Mouse (Mus musculus): Measurements from ENCODE around the gene Zfp652.

The Zfp652 gene

GRCm38 (mm10) chr11:95809603-95810002, 97.1 kb downstream of the Zfp652 start:
- no peak for DNase-seq (ENCODE audit: low spot score)

GRCm38 (mm10) chr11:95810828-95811227, 98.4 kb downstream of the Zfp652 start:
- DNase-seq (ENCODE audit: low spot score) = no peak

- DNase-seq (ENCODE audit: low spot score) = no peak
Measured at GRCm38 (mm10) chr11:95811741-95812140, 99.3 kb downstream of the Zfp652 start.

GRCm38 (mm10) chr11:95812224-95812623, 99.8 kb downstream of the Zfp652 start:
- no peak for DNase-seq (ENCODE audit: low spot score)

GRCm38 (mm10) chr11:95814101-95814500, 101.6 kb downstream of the Zfp652 start:
- no peak for DNase-seq (ENCODE audit: low spot score)

- DNase-seq (ENCODE audit: low spot score) = no peak
Measured at GRCm38 (mm10) chr11:95814857-95815256, 102.4 kb downstream of the Zfp652 start.

GRCm38 (mm10) chr11:95815412-95815811, 102.9 kb downstream of the Zfp652 start:
- DNase-seq (ENCODE audit: low spot score) = no peak

- no peak for DNase-seq (ENCODE audit: low spot score)
Measured at GRCm38 (mm10) chr11:95819138-95819537, 106.7 kb downstream of the Zfp652 start.

- DNase-seq (ENCODE audit: low spot score) = no peak
Measured at GRCm38 (mm10) chr11:95821511-95821910, 109.0 kb downstream of the Zfp652 start.

GRCm38 (mm10) chr11:95822437-95822836, 110.0 kb downstream of the Zfp652 start:
- DNase-seq (ENCODE audit: low spot score) = no peak

GRCm38 (mm10) chr11:95824071-95824876, 111.8 kb downstream of the Zfp652 start, which contains the start of gene Phospho1:
Gene Phospho1 (plus strand): TSS chr11:95824499.
- peak; percentile 87 for DNase-seq (ENCODE audit: low spot score)

GRCm38 (mm10) chr11:95824877-95825243, 112.4 kb downstream of the Zfp652 start:
- DNase-seq (ENCODE audit: low spot score) = no peak

GRCm38 (mm10) chr11:95825625-95826024, 113.2 kb downstream of the Zfp652 start:
- no peak for DNase-seq (ENCODE audit: low spot score)

- DNase-seq (ENCODE audit: low spot score) = no peak
Measured at GRCm38 (mm10) chr11:95826317-95827167, 114.1 kb downstream of the Zfp652 start.

- no peak for DNase-seq (ENCODE audit: low spot score)
Measured at GRCm38 (mm10) chr11:95827168-95827447, 114.6 kb downstream of the Zfp652 start.

- DNase-seq (ENCODE audit: low spot score) = no peak
Measured at GRCm38 (mm10) chr11:95827464-95828085, 115.1 kb downstream of the Zfp652 start.

GRCm38 (mm10) chr11:95828181-95828964, 115.9 kb downstream of the Zfp652 start:
- no peak for DNase-seq (ENCODE audit: low spot score)

- DNase-seq (ENCODE audit: low spot score) = no peak
Measured at GRCm38 (mm10) chr11:95829526-95830050, 117.1 kb downstream of the Zfp652 start.

- no peak for DNase-seq (ENCODE audit: low spot score)
Measured at GRCm38 (mm10) chr11:95830411-95831275, 118.2 kb downstream of the Zfp652 start.

- DNase-seq (ENCODE audit: low spot score) = no peak
Measured at GRCm38 (mm10) chr11:95831276-95831619, 118.8 kb downstream of the Zfp652 start.

- DNase-seq (ENCODE audit: low spot score) = no peak
Measured at GRCm38 (mm10) chr11:95831641-95832040, 119.2 kb downstream of the Zfp652 start.

Measured in ovary, adult 18-20 months (tissue).